Mouse (Mus musculus) kidney, postnatal 0 days (tissue): Measurements from ENCODE around the gene Acot1. TPM values are rescaled to one million over a fixed set of nuclear protein-coding genes. Genes with fewer than 3 reads are reported as not detected.
A peak's percentile ranks its signal among the peaks of the same experiment; 100 is the strongest.
"Not testable (repeated sequence)": the region's sequence is repeated elsewhere in the genome, so short reads cannot be mapped to it uniquely, and the experiment has no call there.

Source experiments
- ATAC-seq: fragments of 200-750 bp; cut with Nextera tagmentation; replicated peaks from 2 replicates; pipeline ENCODE4 v1.8.0; 2017; ENCODE audit warnings: low read depth, moderate number of reproducible peaks, moderate TSS enrichment, moderate library complexity; ENCODE audit not compliant: low FRiP score
- DNase-seq: peaks from one replicate; pipeline ENCODE4 v3.0.0-alpha.2; 2016; ENCODE audit warnings: low spot score
- H3K27ac ChIP-seq: fragments of 300-500 bp; sonication (generic); 2 replicates; pipeline ENCODE4 v1.5.1; 2014; ENCODE audit warnings: mild to moderate bottlenecking
- H3K27me3 ChIP-seq: fragments of 300-500 bp; sonication (generic); 2 replicates; pipeline ENCODE4 v1.6.1; 2014; ENCODE audit warnings: low read length, mixed read lengths; ENCODE audit not compliant: insufficient read depth
- H3K36me3 ChIP-seq: fragments of 300-500 bp; sonication (generic); 2 replicates; pipeline ENCODE4 v1.6.1; 2014; ENCODE audit warnings: low read length, mixed read lengths; ENCODE audit not compliant: insufficient read depth
- H3K4me1 ChIP-seq: fragments of 300-500 bp; sonication (generic); replicated peaks from 2 replicates; pipeline ENCODE4 v1.6.1; 2014; ENCODE audit warnings: antibody characterized with exemption, low read length, mixed read lengths; ENCODE audit not compliant: insufficient read depth
- H3K4me2 ChIP-seq: fragments of 300-500 bp; sonication (generic); 2 replicates; pipeline ENCODE4 v1.6.1; 2014; ENCODE audit warnings: mild to moderate bottlenecking, low read length, moderate library complexity, mixed read lengths
- H3K4me3 ChIP-seq: fragments of 300-500 bp; sonication (generic); replicated peaks from 2 replicates; pipeline ENCODE4 v1.5.1; 2014; ENCODE audit warnings: low read depth, low read length
- H3K9ac ChIP-seq: fragments of 300-500 bp; sonication (generic); 2 replicates; pipeline ENCODE4 v1.6.1; 2014; ENCODE audit warnings: low read depth, low read length
- H3K9me3 ChIP-seq: fragments of 300-500 bp; sonication (generic); replicated peaks from 2 replicates; pipeline ENCODE4 v1.6.1; 2016; ENCODE audit warnings: low read length, inconsistent platforms, mixed read lengths
- CTCF ChIP-seq: IDR thresholded peaks from 2 replicates; pipeline ENCODE4 v1.5.1; 2016; ENCODE audit warnings: antibody characterized with exemption, low read depth, mild to moderate bottlenecking, moderate library complexity
- WGBS: fragments of 180-500 bp; shearing (Covaris S2); extraction: QIAGEN DNeasy Blood & Tissue Kit; methylation state at CpG from one replicate; pipeline ENCODE4 v1.1.7; 2014; 5-methylcytosine and 5-hydroxymethylcytosine counted together
- polyA plus RNA-seq: library from polyadenylated mRNA; unstranded; fragments of >200 nt; fragmentation: Nextera tagmentation; extraction: Ambion mirVana; gene quantifications from 2 replicates; pipeline ENCODE4 v1.2.1, GENCODE M21; 2015

Acot1 gene
- polyA plus RNA-seq, 1 experiment from 2014 or later: 176 TPM

DNA sequence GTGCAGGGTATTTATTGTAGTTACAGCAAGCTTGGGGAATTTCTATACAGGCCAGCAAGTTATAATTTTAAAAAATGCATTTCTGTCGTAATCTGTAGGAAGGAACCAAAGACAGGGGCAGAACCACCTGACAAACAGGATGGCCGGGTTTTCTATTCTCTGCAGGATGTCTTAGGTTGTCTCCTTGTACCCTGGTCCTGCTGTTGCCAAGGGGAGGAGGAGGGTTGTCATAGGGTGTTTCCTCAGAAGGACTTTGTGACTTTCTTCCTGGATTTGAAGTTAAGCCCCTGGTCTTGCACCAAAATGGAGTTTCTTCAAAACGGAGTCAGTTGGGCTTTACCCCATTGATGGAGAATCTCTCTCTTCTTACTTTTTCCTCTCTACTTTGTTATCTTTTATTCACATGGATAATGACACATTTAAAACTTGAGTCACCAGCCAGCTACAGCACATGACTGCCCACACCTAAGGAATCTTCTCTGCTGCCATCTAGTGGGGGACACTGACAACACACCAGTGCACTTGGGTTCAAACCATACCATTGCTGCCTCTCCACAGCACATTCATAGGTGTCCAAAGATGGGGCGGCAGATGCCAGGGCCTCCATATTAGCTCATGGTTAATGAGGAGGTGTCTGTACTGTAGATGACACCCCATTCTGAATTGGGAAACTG is 21.5 kb downstream of the Acot1 start:
- DNase-seq: peak; percentile 89
- H3K4me2 ChIP-seq: no peak overlapping the region
- H3K27ac ChIP-seq: no peak overlapping the region
- no peaks in the 10 kb centered on the region for H3K27me3 ChIP-seq
- no peaks in the 10 kb centered on the region for H3K4me1 ChIP-seq
- H3K9me3 ChIP-seq: no peaks in the 10 kb centered on the region
- no peak overlapping the region for H3K9ac ChIP-seq
- peak; percentile 80 for ATAC-seq
- WGBS: 70% methylated on average over 4 of the region's 4 CpGs
- TF ChIP-seq CTCF: peak; percentile 90
- H3K4me3 ChIP-seq: no peak overlapping the region
- no peaks in the 10 kb centered on the region for H3K36me3 ChIP-seq

DNA sequence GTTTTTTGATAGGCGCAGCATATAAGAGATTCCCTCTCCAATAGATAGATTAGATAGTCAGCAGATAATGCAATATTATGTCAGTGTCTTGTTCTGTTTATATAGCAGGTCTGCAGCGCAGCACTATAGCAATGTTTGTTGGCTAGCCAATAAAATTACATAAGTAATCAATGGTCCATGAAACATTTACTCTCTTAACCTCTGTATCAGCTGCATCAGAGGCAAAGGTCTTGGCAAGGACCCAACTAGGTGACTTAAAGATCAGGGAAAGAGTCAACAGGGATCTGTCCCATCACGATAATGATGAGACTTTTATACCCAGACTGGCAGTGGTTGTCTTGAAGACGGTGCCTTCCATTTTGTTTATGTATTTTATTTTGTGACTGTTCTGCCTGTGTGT is 23.6 kb downstream of the Acot1 start:
- DNase-seq (no peak), ATAC-seq (no peak)
- Histone ChIP-seq H3K9ac (no peak overlapping the region), H3K36me3 (no peaks in the 10 kb centered on the region), H3K27ac (no peak overlapping the region), H3K27me3 (no peaks in the 10 kb centered on the region), H3K9me3 (no peaks in the 10 kb centered on the region), H3K4me1 (no peaks in the 10 kb centered on the region), H3K4me3 (no peak overlapping the region), H3K4me2 (no peak overlapping the region)
- TF ChIP-seq CTCF: no peak
- WGBS: 85% methylated on average over 4 of the region's 4 CpGs

GRCm38 (mm10) chr12:84033302-84033701 is 24.0 kb downstream of the Acot1 start:
- not testable (repeated sequence) for H3K27me3 ChIP-seq, H3K36me3 ChIP-seq, H3K4me1 ChIP-seq, DNase-seq, H3K9me3 ChIP-seq, H3K9ac ChIP-seq, H3K4me2 ChIP-seq, H3K4me3 ChIP-seq, H3K27ac ChIP-seq
- 0 out of 2 replicates have a peak, but pooled peaks have one; percentile 56 for ATAC-seq
- WGBS: 84% methylated on average over 2 of the region's 2 CpGs

GRCm38 (mm10) chr12:84034108-84034507 is 24.8 kb downstream of the Acot1 start:
- Histone ChIP-seq H3K4me3 (no peak overlapping the region), H3K27ac (no peak overlapping the region), H3K4me1 (no peaks in the 10 kb centered on the region), H3K9me3 (no peaks in the 10 kb centered on the region), H3K27me3 (no peaks in the 10 kb centered on the region), H3K9ac (no peak overlapping the region), H3K36me3 (no peaks in the 10 kb centered on the region), H3K4me2 (no peak overlapping the region)
- no peak for TF ChIP-seq CTCF
- ATAC-seq: no peak
- DNase-seq: peak; percentile 47
- 26% methylated on average over 4 of the region's 4 CpGs for WGBS

DNA sequence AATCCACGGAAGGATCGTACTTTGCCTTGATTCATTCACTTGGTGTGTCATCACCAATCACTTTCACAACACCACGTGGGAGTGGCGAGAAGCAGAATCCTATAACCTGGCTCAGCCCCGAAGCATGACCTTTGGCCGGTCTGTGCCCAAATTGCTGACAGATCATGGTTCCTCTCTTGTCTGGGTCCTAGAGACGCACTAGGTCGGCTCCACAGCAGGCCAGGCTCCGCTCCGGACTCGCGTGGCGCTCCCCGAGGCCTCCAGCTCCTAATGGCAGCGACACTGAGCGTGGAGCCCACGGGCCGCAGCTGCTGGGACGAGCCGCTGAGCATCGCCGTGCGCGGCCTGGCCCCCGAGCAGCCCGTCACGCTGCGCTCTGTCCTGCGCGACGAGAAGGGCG is 29.0 kb downstream of the Acot1 start, which contains the start of gene Acot4:
Gene Acot4 (plus strand): TSS at position 139 of the 400 bp plus-strand sequence.
- not testable (repeated sequence) for H3K4me1 ChIP-seq, H3K9me3 ChIP-seq, H3K36me3 ChIP-seq, H3K27me3 ChIP-seq
- peak within 1 kb of the TSS; percentile 54; the same call in 1 of the 2 replicates for H3K27ac ChIP-seq
- peak within 1 kb of the TSS; percentile 68 for H3K4me2 ChIP-seq
- H3K9ac ChIP-seq: peak within 1 kb of the TSS; percentile 57
- ATAC-seq: peak; percentile 85
- DNase-seq: peak; percentile 51
- H3K4me3 ChIP-seq: peak within 1 kb of the TSS; percentile 44
- WGBS: 3% methylated on average over 26 of the region's 32 CpGs

DNA sequence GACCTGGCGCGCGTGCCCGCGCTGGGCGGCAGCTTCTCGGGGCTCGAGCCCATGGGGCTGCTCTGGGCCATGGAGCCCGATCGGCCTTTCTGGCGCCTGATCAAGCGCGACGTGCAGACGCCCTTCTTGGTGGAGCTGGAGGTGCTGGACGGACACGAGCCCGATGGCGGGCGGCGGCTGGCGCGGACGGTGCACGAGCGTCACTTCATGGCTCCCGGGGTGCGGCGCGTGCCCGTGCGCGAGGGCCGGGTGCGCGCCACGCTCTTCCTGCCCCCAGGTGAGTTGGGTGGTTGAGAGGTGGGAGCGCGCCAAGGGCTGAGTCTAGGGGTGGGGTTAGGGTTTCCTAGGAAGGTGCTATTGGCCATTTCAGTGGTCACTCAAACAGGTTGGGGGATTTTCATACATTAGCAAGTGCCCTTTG is 29.4 kb downstream of the Acot1 start, which contains the start of gene Gm49366:
Gene Gm49366 (plus strand): TSS at position 245 of the 421 bp plus-strand sequence.
- not testable (repeated sequence) for H3K27me3 ChIP-seq, H3K9me3 ChIP-seq, H3K4me1 ChIP-seq, H3K36me3 ChIP-seq
- peak within 1 kb of the TSS; percentile 68 for H3K4me2 ChIP-seq
- DNase-seq: peak; percentile 44
- peak within 1 kb of the TSS; percentile 57 for H3K9ac ChIP-seq
- H3K27ac ChIP-seq: peak within 1 kb of the TSS; percentile 54; the same call in 1 of the 2 replicates
- WGBS: 8% methylated on average over 39 of the region's 39 CpGs
- peak within 1 kb of the TSS; percentile 44 for H3K4me3 ChIP-seq
- ATAC-seq: peak; percentile 78
